Mouse (Mus musculus) liver, adult 2 months (tissue): ENCODE measurements at regions not wholly inside any gene's neighbourhood (a gene's known extent, or its start where the extent isn't known, plus 50 kb on each side); places are given as distances from the start of the nearest gene placed in this dataset.

ENCODE experiments used
- CTCF ChIP-seq: fragments of 200-500 bp; IDR thresholded peaks from 2 replicates; pipeline ENCODE4 v1.5.1; 2011; ENCODE audit warnings: low read depth, low read length, control low read depth
- POLR2A ChIP-seq: fragments of 200-500 bp; IDR thresholded peaks from 2 replicates; pipeline ENCODE4 v1.6.1; 2011; ENCODE audit warnings: low read length, control low read depth; ENCODE audit not compliant: insufficient read depth; ENCODE audit errors: extremely low read depth

- TF ChIP-seq POLR2A (no peak), CTCF (no peak)
Observed at GRCm38 (mm10) chr7:113071418-113071817, 117.7 kb downstream of the Rassf10 start.
